Mouse (Mus musculus): ENCODE measurements around the gene Slc2a6. TPM values are rescaled to one million over a fixed set of nuclear protein-coding genes. Genes with fewer than 3 reads are reported as not detected.

Gene Slc2a6
- polyA plus RNA-seq, 1 experiment from 2014 or later, result 3.5 TPM

- Histone ChIP-seq H3K27me3 (no peaks in the 10 kb centered on the region), H3K9ac (no peak overlapping the region), H3K9me3 (replicated peaks) (no peaks in the 10 kb centered on the region), H3K4me1 (no peaks in the 10 kb centered on the region), H3K4me3 (no peak overlapping the region), H3K4me2 (replicated peaks) (no peak overlapping the region), H3K36me3 (no peaks in the 10 kb centered on the region), H3K27ac (no peak overlapping the region)
- WGBS, result 89% methylated on average over 7 of the region's 7 CpGs
- ATAC-seq (ENCODE audit: low FRiP score), result no peak
These were observed 29.8 kb downstream of the Slc2a6 start for GRCm38 (mm10) chr2:26997993-26998392.

GRCm38 (mm10) chr2:26997498-26997897, 30.3 kb downstream of the Slc2a6 start:
- ATAC-seq (ENCODE audit: low FRiP score), result no peak
- WGBS, result 88% methylated on average over 1 of the region's 1 CpGs
- H3K36me3 ChIP-seq, result no peaks in the 10 kb centered on the region
- no peak overlapping the region for H3K4me2 ChIP-seq (replicated peaks)
- H3K27me3 ChIP-seq, result no peaks in the 10 kb centered on the region
- no peak overlapping the region for H3K27ac ChIP-seq
- H3K4me1 ChIP-seq, result no peaks in the 10 kb centered on the region
- no peak overlapping the region for H3K4me3 ChIP-seq
- H3K9ac ChIP-seq, result no peak overlapping the region
- no peaks in the 10 kb centered on the region for H3K9me3 ChIP-seq (replicated peaks)

- Histone ChIP-seq H3K27me3 (no peaks in the 10 kb centered on the region), H3K4me1 (no peaks in the 10 kb centered on the region), H3K4me2 (replicated peaks) (no peak overlapping the region), H3K36me3 (no peaks in the 10 kb centered on the region), H3K9ac (no peak overlapping the region), H3K4me3 (no peak overlapping the region), H3K27ac (no peak overlapping the region), H3K9me3 (replicated peaks) (no peaks in the 10 kb centered on the region)
- ATAC-seq (ENCODE audit: low FRiP score), result no peak
- 83% methylated on average over 3 of the region's 3 CpGs for WGBS
These were observed 33.9 kb downstream of the Slc2a6 start for GRCm38 (mm10) chr2:26993936-26994335.

GRCm38 (mm10) chr2:26984640-26985039, 43.2 kb downstream of the Slc2a6 start:
- no peak overlapping the region for H3K9ac ChIP-seq
- WGBS, result 88% methylated on average over 5 of the region's 5 CpGs

GRCm38 (mm10) chr2:26984179-26984578, 43.6 kb downstream of the Slc2a6 start:
- Histone ChIP-seq H3K36me3 (no peaks in the 10 kb centered on the region), H3K27ac (no peak overlapping the region), H3K4me3 (no peak overlapping the region), H3K9ac (no peak overlapping the region), H3K27me3 (peaks cover 8% of the 10 kb centered on the region; the same call in 1 of the 2 replicates), H3K9me3 (replicated peaks) (no peaks in the 10 kb centered on the region), H3K4me1 (no peaks in the 10 kb centered on the region), H3K4me2 (replicated peaks) (no peak overlapping the region)
- no peak for ATAC-seq (ENCODE audit: low FRiP score)
- 82% methylated on average over 2 of the region's 2 CpGs for WGBS

More at GRCm38 (mm10) chr2:26984640-26985039, 43.2 kb downstream of the Slc2a6 start:
- no peak overlapping the region for H3K4me2 ChIP-seq (replicated peaks)
- ATAC-seq (ENCODE audit: low FRiP score), result no peak
- H3K4me1 ChIP-seq, result no peaks in the 10 kb centered on the region
- H3K27me3 ChIP-seq, result peaks cover 8% of the 10 kb centered on the region; the same call in 1 of the 2 replicates
- no peak overlapping the region for H3K27ac ChIP-seq
- H3K4me3 ChIP-seq, result no peak overlapping the region
- no peaks in the 10 kb centered on the region for H3K9me3 ChIP-seq (replicated peaks)
- H3K36me3 ChIP-seq, result no peaks in the 10 kb centered on the region

- Histone ChIP-seq H3K9ac (no peak overlapping the region), H3K27ac (no peak overlapping the region), H3K9me3 (replicated peaks) (no peaks in the 10 kb centered on the region), H3K4me3 (no peak overlapping the region), H3K36me3 (no peaks in the 10 kb centered on the region), H3K4me2 (replicated peaks) (no peak overlapping the region), H3K27me3 (peaks cover 5% of the 10 kb centered on the region; the same call in 1 of the 2 replicates), H3K4me1 (no peaks in the 10 kb centered on the region)
- 71% methylated on average over 1 of the region's 1 CpGs for WGBS
- no peak for ATAC-seq (ENCODE audit: low FRiP score)
These were observed 47.4 kb downstream of the Slc2a6 start for GRCm38 (mm10) chr2:26980361-26980760.

- 71% methylated on average over 4 of the region's 4 CpGs for WGBS
- no peaks in the 10 kb centered on the region for H3K27me3 ChIP-seq
- H3K9ac ChIP-seq, result no peak overlapping the region
These were observed 53.8 kb downstream of the Slc2a6 start for GRCm38 (mm10) chr2:26973960-26974359.

GRCm38 (mm10) chr2:26973116-26973515, 54.7 kb downstream of the Slc2a6 start, which contains the start of gene Adamts13:
TSS of gene Adamts13 (plus strand) at chr2:26973416.
- Histone ChIP-seq H3K36me3 (no peaks in the 10 kb centered on the region), H3K9ac (no peak within 1 kb of the TSS), H3K4me3 (no peak within 1 kb of the TSS), H3K27ac (no peak within 1 kb of the TSS), H3K9me3 (replicated peaks) (no peaks in the 10 kb centered on the region), H3K27me3 (no peaks in the 10 kb centered on the region), H3K4me2 (replicated peaks) (no peak within 1 kb of the TSS), H3K4me1 (no peaks in the 10 kb centered on the region)
- 68% methylated on average over 3 of the region's 3 CpGs for WGBS
- ATAC-seq (ENCODE audit: low FRiP score), result no peak

More at GRCm38 (mm10) chr2:26973960-26974359, 53.8 kb downstream of the Slc2a6 start:
- H3K27ac ChIP-seq, result no peak overlapping the region
- H3K9me3 ChIP-seq (replicated peaks), result no peaks in the 10 kb centered on the region
- H3K4me1 ChIP-seq, result no peaks in the 10 kb centered on the region
- H3K4me2 ChIP-seq (replicated peaks), result no peak overlapping the region
- H3K36me3 ChIP-seq, result no peaks in the 10 kb centered on the region
- no peak overlapping the region for H3K4me3 ChIP-seq
- no peak for ATAC-seq (ENCODE audit: low FRiP score)

Other genes starting within 250 kb of the Slc2a6 start
- not detected in 2 replicates for gene Abo, start 163.0 kb downstream of the Slc2a6 start, polyA plus RNA-seq (2016; fragmentation: Nextera tagmentation; extraction: Ambion mirVana)
- 30.8 and 32.3 TPM in 2 replicates for gene Surf6, start 125.1 kb downstream of the Slc2a6 start, polyA plus RNA-seq (2016; fragmentation: Nextera tagmentation; extraction: Ambion mirVana)
- 107 and 116 TPM in 2 replicates for gene Med22, start 117.3 kb downstream of the Slc2a6 start, polyA plus RNA-seq (2016; fragmentation: Nextera tagmentation; extraction: Ambion mirVana)
- 461 and 470 TPM in 2 replicates for gene Rpl7a, start 117.2 kb downstream of the Slc2a6 start, polyA plus RNA-seq (2016; fragmentation: Nextera tagmentation; extraction: Ambion mirVana)
- 50.1 and 50.4 TPM in 2 replicates for gene Surf2, start 111.6 kb downstream of the Slc2a6 start, polyA plus RNA-seq (2016; fragmentation: Nextera tagmentation; extraction: Ambion mirVana)
- gene Surf1, start 111.5 kb downstream of the Slc2a6 start, polyA plus RNA-seq (2016; fragmentation: Nextera tagmentation; extraction: Ambion mirVana), result 55.0 and 58.6 TPM in 2 replicates
- 154 and 156 TPM in 2 replicates for gene Surf4, start 94.1 kb downstream of the Slc2a6 start, polyA plus RNA-seq (2016; fragmentation: Nextera tagmentation; extraction: Ambion mirVana)
- 0.17 and 0.22 TPM in 2 replicates for gene Stkld1, start 94.0 kb downstream of the Slc2a6 start, polyA plus RNA-seq (2016; fragmentation: Nextera tagmentation; extraction: Ambion mirVana)
- gene Rexo4, start 63.6 kb downstream of the Slc2a6 start, polyA plus RNA-seq (2016; fragmentation: Nextera tagmentation; extraction: Ambion mirVana), result 40.9 and 42.0 TPM in 2 replicates
- 0.07 TPM in 1 of 2 replicates, not detected in the other for gene Adamts13, start 54.6 kb downstream of the Slc2a6 start, polyA plus RNA-seq (2016; fragmentation: Nextera tagmentation; extraction: Ambion mirVana)
- gene Cacfd1, start 18.1 kb downstream of the Slc2a6 start, polyA plus RNA-seq (2016; fragmentation: Nextera tagmentation; extraction: Ambion mirVana), result 115 TPM in 2 replicates
- 2.6 and 5.2 TPM in 2 replicates for gene Mymk, start 44.2 kb upstream of the Slc2a6 start, polyA plus RNA-seq (2016; fragmentation: Nextera tagmentation; extraction: Ambion mirVana)
- 6.1 and 9.0 TPM in 2 replicates for gene Adamtsl2, start 51.4 kb upstream of the Slc2a6 start, polyA plus RNA-seq (2016; fragmentation: Nextera tagmentation; extraction: Ambion mirVana)
- gene Fam163b, start 114.5 kb upstream of the Slc2a6 start, polyA plus RNA-seq (2016; fragmentation: Nextera tagmentation; extraction: Ambion mirVana), result 0.43 and 0.52 TPM in 2 replicates
- 1.7 and 2.3 TPM in 2 replicates for gene Dbh, start 137.2 kb upstream of the Slc2a6 start, polyA plus RNA-seq (2016; fragmentation: Nextera tagmentation; extraction: Ambion mirVana)
- 11.8 and 12.2 TPM in 2 replicates for gene Sardh, start 220.3 kb upstream of the Slc2a6 start, polyA plus RNA-seq (2016; fragmentation: Nextera tagmentation; extraction: Ambion mirVana)